Mouse (Mus musculus): ENCODE results near the gene Fam89b. TPM values are rescaled to one million over a fixed set of nuclear protein-coding genes. Genes with fewer than 3 reads are reported as not detected.
A peak's percentile ranks its signal among the peaks of the same experiment; 100 is the strongest.

Fam89b gene
- total RNA-seq (2022) = 10 to 100 TPM; 22.5 to 31.3 (median 27.4) TPM

GRCm38 (mm10) chr19:5729444-5729815, at the start of gene Fam89b:
TSS of gene Fam89b (minus strand) at chr19:5729653.
- DNase-seq (ENCODE audit: low spot score in 2 of 2) = peak in 1 of 2 experiments; percentile 76

DNA sequence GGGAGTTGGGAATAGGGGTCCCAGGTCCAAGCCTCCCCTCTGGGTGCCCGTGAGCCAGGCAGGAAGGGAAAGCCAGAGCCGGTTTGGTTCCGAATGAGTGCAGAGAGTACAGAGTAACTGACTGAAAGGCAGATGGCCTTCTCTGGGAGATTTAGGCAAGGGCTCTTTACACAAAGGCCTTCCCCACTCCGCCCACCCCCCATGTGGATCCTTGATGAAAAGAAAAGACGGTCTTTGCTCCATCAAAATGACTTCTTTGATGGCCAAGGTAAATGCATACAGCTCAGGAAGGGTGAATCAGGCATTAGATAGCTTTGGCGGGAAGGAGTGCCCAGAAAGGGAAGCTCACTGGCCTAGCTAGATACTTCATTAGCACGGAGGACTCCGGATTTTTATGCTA, 48.9 kb upstream of the Fam89b start:
- no peak for DNase-seq (ENCODE audit: low spot score in 2 of 2)

- no peak for DNase-seq (ENCODE audit: low spot score in 2 of 2)
Observed at GRCm38 (mm10) chr19:5777387-5778032, 48.1 kb upstream of the Fam89b start.

DNA sequence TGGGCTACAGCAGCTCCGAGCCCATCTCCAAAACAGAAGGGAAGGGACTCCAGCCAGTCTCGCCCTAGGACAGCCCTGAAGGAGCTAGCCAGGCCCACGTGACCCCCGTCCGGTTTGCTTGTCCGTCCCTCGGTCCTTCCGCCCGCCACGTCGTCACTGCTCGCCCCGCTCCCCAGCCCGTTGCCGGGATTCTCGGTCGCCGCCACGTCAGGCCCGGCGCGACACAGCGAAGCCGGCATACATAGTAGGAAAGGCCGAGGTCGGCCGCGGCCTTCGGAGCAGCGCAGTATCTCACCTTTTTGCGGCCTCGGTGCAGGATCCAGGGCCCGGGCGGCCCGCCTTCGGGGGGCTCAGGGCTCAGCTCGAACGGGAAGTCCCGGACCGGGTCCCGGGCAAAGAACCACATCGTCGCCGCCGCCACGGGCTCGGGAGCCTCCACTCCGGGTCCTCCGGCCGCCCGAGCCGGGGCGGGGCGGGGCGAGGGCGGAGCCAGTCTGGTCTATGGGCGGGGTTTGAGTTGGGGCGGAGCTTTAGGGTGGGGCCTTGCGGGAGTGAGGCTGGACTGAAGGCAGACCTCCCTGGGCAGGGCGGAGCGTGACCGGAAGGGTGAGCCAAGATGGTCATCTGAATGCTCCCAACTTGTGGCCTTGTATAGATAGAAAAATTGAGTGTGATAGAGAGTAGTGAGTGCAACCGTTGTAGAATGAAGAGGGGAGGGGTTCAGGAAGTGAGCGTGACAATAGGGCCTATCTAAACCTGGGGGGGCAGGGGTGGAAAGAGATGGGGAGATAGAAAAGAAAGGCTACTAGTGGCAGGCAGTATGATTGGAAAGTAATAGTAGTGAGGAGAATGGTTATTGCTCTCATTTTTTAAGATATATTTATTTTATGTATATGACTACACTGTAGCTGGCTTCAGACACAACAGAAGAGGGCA, 41.7 kb upstream of the Fam89b start, which contains the start of gene Scyl1:
Gene Scyl1, minus strand, starts transcription at position 495 of the 936 bp plus-strand sequence.
- DNase-seq (ENCODE audit: low spot score in 2 of 2) = peak; percentile 87 to 89

- DNase-seq (ENCODE audit: low spot score in 2 of 2) = no peak
Observed at GRCm38 (mm10) chr19:5770311-5770710, 40.9 kb upstream of the Fam89b start.

- no peak for DNase-seq (ENCODE audit: low spot score in 2 of 2)
Observed at GRCm38 (mm10) chr19:5767271-5767670, 37.8 kb upstream of the Fam89b start.

DNA sequence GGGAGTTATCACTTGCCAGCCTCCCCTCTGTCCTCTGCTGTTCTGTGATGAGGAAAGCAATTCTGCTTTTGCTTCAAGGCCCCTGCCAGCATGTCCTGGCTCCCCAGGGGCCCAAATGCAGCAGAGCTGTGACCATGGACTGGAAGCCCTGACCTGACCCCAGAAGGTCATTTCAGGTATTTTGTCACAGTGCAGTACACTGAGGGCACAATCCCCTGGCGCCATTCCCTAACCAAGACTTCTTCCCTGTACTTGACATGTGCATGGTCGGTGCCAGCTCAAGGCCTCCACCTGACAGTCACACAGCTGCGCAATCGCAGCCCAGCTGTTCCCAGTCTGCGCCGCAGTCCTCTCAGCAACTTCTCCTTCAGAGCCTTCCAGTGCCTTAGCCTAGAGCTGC, 33.7 kb upstream of the Fam89b start:
- DNase-seq (ENCODE audit: low spot score in 2 of 2) = no peak

DNA sequence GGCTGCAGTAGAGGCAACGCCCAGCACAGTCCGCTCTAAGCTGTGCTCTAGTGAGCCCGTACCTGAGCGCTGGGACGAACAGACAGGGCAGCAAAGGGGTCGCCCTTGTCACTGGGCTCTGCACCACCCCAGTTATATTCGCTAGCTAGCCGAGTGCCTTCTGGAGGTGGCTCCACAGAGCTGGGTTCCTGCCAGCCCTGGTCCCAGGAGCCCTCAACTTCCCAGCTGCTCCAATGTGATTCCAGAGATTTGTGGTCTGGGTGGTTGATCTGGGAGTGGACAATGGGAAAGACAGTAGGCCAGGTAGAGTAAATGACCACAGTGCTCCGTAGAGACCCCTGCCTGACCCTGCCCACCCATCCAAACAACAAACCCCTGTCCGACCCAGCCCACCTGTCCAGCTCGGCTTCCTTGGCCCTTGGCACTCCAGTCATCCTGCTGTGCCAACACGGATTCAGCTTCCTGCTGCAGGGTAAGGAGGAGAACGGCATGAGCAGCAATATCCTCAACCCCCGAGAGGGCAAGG, 29.5 kb upstream of the Fam89b start:
- no peak for DNase-seq (ENCODE audit: low spot score in 2 of 2)

DNA sequence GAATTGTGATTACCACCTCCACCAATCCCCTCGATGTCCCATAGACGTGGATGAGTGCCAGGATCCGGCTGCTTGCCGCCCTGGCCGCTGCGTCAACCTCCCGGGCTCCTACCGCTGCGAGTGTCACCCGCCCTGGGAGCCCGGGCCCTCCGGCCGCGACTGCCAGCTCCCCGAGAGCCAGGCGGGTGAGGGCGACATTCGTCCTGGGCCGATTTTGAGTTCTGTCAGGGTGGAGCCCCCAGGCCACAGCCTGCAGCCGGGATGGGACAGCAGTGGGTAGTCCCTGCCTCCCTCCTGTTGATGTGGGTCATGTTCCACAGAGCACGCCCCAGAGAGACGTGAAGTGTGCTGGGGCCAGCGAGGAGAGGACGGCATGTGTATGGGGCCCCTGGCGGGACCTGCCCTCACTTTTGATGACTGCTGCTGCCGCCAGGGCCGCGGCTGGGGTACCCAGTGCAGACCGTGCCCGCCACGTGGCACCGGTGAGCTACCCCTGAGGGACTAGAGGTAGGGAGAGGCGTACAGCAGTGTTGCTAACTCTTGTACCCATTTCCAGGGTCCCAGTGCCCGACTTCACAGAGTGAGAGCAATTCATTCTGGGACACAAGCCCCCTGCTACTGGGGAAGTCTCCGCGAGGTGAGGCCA, 27.7 kb upstream of the Fam89b start:
- no peak for DNase-seq (ENCODE audit: low spot score in 2 of 2)

DNA sequence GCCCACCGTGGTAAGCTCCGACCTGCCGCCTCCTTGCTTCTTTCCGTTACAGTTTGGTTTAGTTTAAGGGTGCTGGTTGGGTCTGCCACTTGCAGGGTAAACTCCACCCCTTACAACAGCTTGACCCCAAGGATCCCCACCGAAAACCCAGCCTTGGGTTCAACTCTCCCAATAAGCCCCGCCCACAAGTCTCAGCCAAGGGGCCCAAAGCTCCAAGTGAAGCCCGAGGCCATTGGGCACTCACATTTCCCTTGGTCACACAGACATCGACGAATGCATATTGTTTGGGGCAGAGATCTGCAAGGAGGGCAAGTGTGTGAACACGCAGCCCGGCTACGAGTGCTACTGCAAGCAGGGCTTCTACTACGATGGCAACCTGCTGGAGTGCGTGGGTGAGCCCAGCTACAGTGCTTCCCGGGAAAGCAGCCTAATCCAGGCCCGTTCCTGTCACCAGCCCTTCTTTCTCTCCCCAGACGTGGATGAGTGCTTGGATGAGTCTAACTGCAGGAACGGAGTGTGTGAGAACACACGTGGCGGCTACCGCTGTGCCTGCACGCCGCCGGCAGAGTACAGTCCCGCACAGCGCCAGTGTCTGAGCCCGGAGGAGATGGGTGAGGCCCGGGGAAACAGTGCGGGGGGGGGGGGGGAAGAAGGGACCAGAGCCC, 27.0 kb upstream of the Fam89b start:
- peak; percentile 79 to 80 for DNase-seq (ENCODE audit: low spot score in 2 of 2)

GRCm38 (mm10) chr19:5751742-5752141, 22.3 kb upstream of the Fam89b start:
- DNase-seq (ENCODE audit: low spot score in 2 of 2) = no peak

- DNase-seq (ENCODE audit: low spot score in 2 of 2) = no peak
Observed at GRCm38 (mm10) chr19:5750951-5751350, 21.5 kb upstream of the Fam89b start.

GRCm38 (mm10) chr19:5749476-5749875, 20.0 kb upstream of the Fam89b start:
- DNase-seq (ENCODE audit: low spot score in 2 of 2) = no peak

DNA sequence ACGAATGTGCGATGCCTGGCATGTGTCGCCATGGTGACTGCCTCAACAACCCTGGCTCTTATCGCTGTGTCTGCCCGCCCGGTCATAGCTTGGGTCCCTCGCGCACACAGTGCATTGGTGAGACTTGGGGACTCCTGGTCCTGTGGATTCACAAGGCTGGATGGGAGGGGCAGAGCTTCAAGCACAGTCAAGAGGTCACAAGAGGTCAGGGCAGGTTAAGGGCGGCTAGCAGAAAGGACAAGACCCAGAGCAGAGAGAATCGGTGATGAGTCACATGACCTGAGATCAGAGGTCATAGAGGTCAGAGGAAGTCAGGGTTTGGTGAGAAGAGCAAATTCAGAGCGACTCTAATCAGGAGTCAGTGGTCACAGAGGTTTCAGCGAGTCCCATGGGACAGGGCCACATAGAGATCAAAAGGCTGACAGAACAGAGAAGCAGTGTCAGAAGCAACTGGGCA, 17.5 kb upstream of the Fam89b start:
- DNase-seq (ENCODE audit: low spot score in 2 of 2) = no peak

DNA sequence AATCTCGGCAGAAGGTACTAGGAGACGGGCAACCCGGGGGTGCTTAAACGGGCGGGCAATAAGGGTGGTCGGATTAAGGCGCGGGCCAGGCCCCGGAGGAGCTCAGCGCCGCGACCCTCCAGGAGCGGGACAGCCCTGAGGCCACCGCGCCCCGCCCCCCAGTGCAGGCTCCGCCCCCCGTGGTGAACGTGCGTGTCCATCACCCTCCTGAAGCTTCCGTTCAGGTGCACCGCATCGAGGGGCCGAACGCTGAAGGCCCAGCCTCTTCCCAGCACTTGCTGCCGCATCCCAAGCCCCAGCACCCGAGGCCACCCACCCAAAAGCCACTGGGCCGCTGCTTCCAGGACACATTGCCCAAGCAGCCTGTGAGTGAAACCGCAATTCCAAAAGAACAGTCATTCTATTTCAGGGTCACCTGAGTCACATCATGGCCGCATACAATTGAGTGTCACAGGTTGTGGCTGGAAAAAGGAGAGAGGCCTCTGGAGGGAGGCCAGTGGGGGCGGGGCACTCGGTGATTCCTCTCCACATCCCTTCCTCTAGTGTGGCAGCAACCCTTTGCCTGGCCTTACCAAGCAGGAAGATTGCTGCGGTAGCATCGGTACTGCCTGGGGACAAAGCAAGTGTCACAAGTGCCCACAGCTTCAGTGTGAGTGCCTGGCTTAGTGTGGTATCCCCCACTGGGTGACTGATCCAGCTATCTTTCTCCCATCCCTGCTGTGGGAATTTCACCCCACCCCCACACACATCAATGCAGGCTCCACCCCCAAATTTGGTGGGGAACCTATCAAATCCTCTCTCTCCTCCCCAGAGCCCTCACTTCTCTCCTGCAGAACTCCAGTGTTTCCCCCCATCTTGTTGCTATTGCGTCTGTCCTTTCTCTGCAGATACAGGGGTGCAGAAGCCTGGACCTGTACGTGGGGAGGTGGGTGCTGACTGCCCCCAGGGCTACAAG, 16.6 kb upstream of the Fam89b start:
- no peak for DNase-seq (ENCODE audit: low spot score in 2 of 2)

DNA sequence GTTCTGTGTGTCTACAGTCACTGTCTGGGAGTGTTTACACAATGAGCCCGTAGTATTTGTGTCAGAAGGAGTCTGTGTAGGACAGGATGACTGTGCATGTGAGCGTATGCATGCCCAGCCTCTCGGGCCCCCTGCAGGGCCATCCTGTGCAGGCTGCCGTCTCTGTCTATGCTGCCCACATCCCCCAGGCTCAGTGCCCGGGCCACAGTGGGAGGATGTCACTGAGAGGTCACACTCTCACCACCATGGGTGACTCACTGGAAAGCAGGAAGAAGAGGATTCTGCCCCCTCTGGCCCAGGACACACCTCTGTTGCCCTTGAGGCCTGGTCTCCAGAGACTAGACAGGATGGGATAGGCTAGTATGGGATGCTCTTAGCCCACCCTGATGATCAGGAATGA, 14.1 kb upstream of the Fam89b start:
- DNase-seq (ENCODE audit: low spot score in 2 of 2) = no peak

GRCm38 (mm10) chr19:5742241-5742641, 12.8 kb upstream of the Fam89b start:
- no peak for DNase-seq (ENCODE audit: low spot score in 2 of 2)

- peak; percentile 57 to 66 for DNase-seq (ENCODE audit: low spot score in 2 of 2)
Observed at GRCm38 (mm10) chr19:5741641-5742240, 12.3 kb upstream of the Fam89b start.

Data from layer of hippocampus, adult 8-10 months (tissue).